Mouse (Mus musculus) hindbrain, embryonic 15.5 days (tissue): ENCODE results near the gene Asb1. TPM values are rescaled to one million over a fixed set of nuclear protein-coding genes. Genes with fewer than 3 reads are reported as not detected.

Experiments
- ATAC-seq: fragments of 200-750 bp; cut with Nextera tagmentation; 2 replicates; pipeline ENCODE4 v1.8.0; 2017; ENCODE audit warnings: low read depth, moderate number of reproducible peaks, moderate TSS enrichment; ENCODE audit not compliant: low FRiP score
- H3K27ac ChIP-seq: fragments of 300-500 bp; sonication (generic); replicated peaks from 2 replicates; pipeline ENCODE4 v1.5.1; 2015; ENCODE audit warnings: mild to moderate bottlenecking, inconsistent platforms
- H3K27me3 ChIP-seq: fragments of 300-500 bp; sonication (generic); 2 replicates; pipeline ENCODE4 v1.6.1; 2015; ENCODE audit warnings: control low read depth, inconsistent platforms
- H3K36me3 ChIP-seq: fragments of 300-500 bp; sonication (generic); 2 replicates; pipeline ENCODE4 v1.6.1; 2015; ENCODE audit warnings: control low read depth, inconsistent platforms
- H3K4me1 ChIP-seq: fragments of 300-500 bp; sonication (generic); replicated peaks from 2 replicates; pipeline ENCODE4 v1.6.1; 2015; ENCODE audit warnings: control low read depth, inconsistent platforms
- H3K4me2 ChIP-seq: fragments of 300-500 bp; sonication (generic); 2 replicates; pipeline ENCODE4 v1.6.1; 2015; ENCODE audit warnings: moderate library complexity, mild to moderate bottlenecking, inconsistent platforms
- H3K4me3 ChIP-seq: fragments of 300-500 bp; sonication (generic); 2 replicates; pipeline ENCODE4 v1.5.1; 2015; ENCODE audit warnings: mild to moderate bottlenecking, inconsistent platforms
- H3K9ac ChIP-seq: fragments of 300-500 bp; sonication (generic); 2 replicates; pipeline ENCODE4 v1.6.1; 2015; ENCODE audit warnings: inconsistent platforms
- H3K9me3 ChIP-seq: fragments of 300-500 bp; sonication (generic); 2 replicates; pipeline ENCODE4 v1.6.1; 2016; ENCODE audit warnings: control low read depth, inconsistent platforms
- WGBS: fragments of 180-500 bp; shearing (Covaris S2); methylation state at CpG from one replicate; pipeline ENCODE4 v1.1.7; 2015; 5-methylcytosine and 5-hydroxymethylcytosine counted together
- polyA plus RNA-seq: library from polyadenylated mRNA; unstranded; fragments of >200 nt; fragmentation: Nextera tagmentation; extraction: Ambion mirVana; gene quantifications from 2 replicates; pipeline ENCODE4 v1.2.1, GENCODE M21; 2015

The Asb1 gene
- polyA plus RNA-seq, 1 experiment from 2014 or later = 12.9 TPM

DNA sequence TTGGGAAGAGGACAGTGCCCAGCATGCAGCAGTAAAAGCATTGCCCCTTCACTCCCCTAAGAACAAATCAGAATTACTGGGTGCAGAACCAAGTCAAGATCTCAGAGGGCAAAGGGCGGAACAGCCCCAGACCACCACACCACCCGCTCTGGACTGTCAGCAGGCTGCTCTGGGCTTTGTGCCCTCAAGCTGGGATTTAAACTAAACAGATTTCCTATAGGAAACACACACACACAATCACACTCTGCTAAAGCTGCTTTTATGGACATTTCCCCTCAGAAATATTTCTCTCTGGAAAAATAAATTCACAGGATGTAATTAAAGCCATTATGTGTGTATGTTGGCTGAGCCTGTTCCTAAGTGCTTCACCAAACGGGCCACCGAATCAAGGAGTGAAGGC, 8.1 kb upstream of the Asb1 start:
- H3K4me2 ChIP-seq = no peak overlapping the region
- H3K9me3 ChIP-seq = no peaks in the 10 kb centered on the region
- peaks cover 20% of the 10 kb centered on the region for H3K36me3 ChIP-seq
- H3K4me3 ChIP-seq = no peak overlapping the region
- H3K27me3 ChIP-seq = peaks cover 8% of the 10 kb centered on the region; the same call in 1 of the 2 replicates
- WGBS = 93% methylated on average over 4 of the region's 4 CpGs
- H3K27ac ChIP-seq = no peak overlapping the region
- ATAC-seq = no peak
- H3K9ac ChIP-seq = no peak overlapping the region
- no peaks in the 10 kb centered on the region for H3K4me1 ChIP-seq

DNA sequence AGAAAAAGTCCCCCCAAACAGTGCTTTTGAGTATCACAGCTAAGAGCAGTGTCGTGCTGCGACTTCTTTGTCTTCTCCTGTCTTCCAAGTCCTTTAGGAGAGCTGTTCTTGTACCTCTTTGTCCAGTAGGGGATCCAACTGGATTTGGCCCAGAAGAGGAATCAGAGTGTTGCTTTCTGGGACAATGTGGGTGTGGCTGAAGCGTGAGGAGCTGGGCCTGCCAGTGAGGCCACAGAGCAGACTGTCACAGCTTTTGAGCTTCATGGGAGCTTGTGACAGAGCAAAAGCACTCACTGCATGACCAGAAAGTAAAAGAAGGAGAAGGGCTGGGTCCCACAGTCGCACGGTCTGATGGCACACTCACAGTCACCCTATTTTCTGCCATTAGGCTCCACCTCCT, 7.5 kb upstream of the Asb1 start:
- Histone ChIP-seq H3K27me3 (peaks cover 14% of the 10 kb centered on the region), H3K4me3 (no peak overlapping the region), H3K36me3 (peaks cover 14% of the 10 kb centered on the region), H3K9me3 (no peaks in the 10 kb centered on the region), H3K4me2 (no peak overlapping the region), H3K4me1 (no peaks in the 10 kb centered on the region), H3K27ac (no peak overlapping the region), H3K9ac (no peak overlapping the region)
- 88% methylated on average over 5 of the region's 5 CpGs for WGBS
- no peak for ATAC-seq

DNA sequence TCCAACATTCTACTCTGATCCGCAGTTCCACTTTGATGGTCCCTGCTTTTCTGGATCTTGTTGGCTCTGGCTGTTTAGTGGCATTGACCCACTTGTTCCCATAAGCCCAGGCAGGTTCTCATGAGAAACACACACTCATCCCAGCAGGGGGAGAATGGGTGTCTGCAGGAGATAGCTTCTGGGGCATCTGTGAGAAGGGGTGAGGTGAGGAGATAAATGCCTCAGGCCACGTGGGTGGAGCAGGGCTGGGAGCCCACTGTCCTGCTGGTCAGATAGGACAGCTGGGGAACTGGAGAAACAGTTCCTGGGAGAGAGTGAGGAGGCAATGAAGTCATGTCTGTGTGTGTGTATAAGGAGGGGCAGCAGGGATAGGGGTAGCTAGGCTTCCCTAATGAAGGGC, 6.9 kb upstream of the Asb1 start:
- no peaks in the 10 kb centered on the region for H3K4me1 ChIP-seq
- H3K4me2 ChIP-seq = no peak overlapping the region
- 0 out of 2 replicates have a peak, but pooled peaks cover 8% of the 10 kb centered on the region for H3K36me3 ChIP-seq
- H3K9me3 ChIP-seq = no peaks in the 10 kb centered on the region
- ATAC-seq = no peak
- H3K27ac ChIP-seq = no peak overlapping the region
- peaks cover 18% of the 10 kb centered on the region for H3K27me3 ChIP-seq
- WGBS = 62% methylated on average over 2 of the region's 2 CpGs
- H3K9ac ChIP-seq = no peak overlapping the region
- no peak overlapping the region for H3K4me3 ChIP-seq

DNA sequence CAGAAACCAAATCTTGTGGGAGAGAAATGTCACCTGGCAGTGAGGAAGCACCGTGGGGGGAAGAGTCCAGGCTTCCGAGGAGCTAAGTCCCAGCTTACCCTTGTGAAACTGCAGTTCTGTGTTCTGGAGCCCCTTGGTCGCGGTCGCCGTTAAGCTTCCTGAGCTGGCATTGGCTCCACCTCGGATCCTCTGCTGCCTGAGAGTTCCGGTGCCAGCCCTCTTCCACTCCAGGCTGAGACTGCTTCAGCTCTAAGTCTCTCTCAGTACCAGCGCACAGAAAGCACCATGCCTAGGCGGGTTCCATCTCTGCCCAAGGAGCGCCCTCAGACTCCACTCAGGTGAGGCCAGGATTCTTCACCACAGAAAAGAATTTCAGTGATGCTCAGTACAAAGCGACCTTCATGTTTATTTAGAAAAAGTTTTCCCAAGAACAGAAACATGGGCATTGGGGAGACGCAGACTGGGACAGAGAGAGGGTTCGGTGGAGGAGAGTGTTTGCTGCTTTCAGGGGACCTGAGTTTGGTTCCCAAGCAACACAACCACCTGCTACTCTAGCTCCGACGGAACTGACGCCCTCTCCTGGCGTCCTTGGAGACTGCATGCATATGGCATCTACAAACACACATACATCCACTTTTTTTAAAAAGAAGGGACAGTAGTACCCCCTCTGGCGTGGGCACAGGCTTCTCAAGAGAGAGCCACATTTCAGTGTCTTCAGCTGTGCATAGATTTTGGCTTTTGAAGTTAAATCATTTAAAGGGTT, 6.2 kb upstream of the Asb1 start:
- ATAC-seq = no peak
- 86% methylated on average over 19 of the region's 19 CpGs for WGBS
- Histone ChIP-seq H3K9me3 (no peaks in the 10 kb centered on the region), H3K27ac (no peak overlapping the region), H3K9ac (no peak overlapping the region), H3K36me3 (0 out of 2 replicates have a peak, but pooled peaks cover 6% of the 10 kb centered on the region), H3K27me3 (peaks cover 22% of the 10 kb centered on the region), H3K4me1 (no peaks in the 10 kb centered on the region), H3K4me2 (no peak overlapping the region), H3K4me3 (no peak overlapping the region)

DNA sequence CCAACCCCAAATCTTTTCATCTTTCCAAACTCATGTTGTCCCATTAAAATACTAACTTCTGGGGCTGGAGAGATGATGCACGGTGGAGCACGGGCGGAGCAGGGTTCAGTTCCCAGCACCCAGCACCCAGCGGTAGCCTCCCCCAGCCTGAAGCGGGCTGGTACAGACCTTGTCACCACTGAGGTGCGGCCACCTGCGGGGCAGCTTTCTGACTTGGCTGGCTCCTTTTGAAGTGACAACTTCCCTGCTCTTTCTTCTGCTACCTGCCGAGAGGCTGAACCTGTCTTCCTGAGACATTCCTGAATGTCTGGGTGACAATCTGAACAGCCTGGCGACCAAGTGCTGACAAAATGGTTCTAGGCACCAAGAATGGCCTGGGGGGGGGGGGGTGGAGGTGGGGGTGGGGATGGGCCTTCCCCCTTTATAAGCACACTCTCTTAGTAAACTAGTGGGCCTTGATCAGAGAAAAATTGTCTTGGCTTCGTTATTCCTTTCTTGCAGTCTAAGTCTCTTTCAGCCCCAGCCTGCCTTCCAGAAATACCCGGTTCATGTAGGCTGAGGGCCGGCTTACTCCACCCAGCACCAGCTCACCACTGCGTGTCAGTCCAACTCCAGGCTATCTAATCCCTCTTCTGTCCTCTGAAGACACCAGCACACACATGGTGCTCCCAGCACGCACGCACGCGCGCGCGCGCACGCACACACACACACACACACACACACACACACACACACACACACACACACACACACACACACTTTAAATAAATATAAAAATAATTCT, 2.4 kb upstream of the Asb1 start:
- Histone ChIP-seq H3K4me2 (no peak overlapping the region), H3K27ac (no peak overlapping the region), H3K27me3 (peaks cover 27% of the 10 kb centered on the region), H3K9me3 (no peaks in the 10 kb centered on the region), H3K36me3 (no peaks in the 10 kb centered on the region), H3K9ac (no peak overlapping the region), H3K4me1 (peaks cover 22% of the 10 kb centered on the region), H3K4me3 (no peak overlapping the region)
- ATAC-seq = no peak
- WGBS = 20% methylated on average over 22 of the region's 22 CpGs

DNA sequence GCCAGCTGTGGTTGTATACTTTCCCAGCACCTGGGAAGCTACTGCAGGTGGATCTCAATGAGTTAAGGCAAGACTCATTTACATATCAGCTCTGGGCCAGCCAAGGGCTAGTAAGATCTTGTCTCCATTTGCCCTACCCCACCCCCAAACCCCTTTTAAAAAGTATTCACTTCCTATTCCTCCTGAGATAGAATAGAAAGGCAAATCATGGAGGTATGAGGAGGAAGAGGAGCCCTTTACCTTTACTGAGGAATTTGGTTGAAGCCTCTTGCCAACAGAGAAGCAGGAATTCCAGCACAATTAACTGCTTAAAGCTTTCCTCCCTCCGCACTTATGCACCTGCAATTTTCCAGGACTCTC, 1.8 kb upstream of the Asb1 start:
- Histone ChIP-seq H3K9ac (no peak overlapping the region), H3K27ac (no peak overlapping the region), H3K4me2 (no peak overlapping the region), H3K4me1 (peaks cover 27% of the 10 kb centered on the region), H3K4me3 (no peak overlapping the region), H3K27me3 (peaks cover 27% of the 10 kb centered on the region), H3K36me3 (no peaks in the 10 kb centered on the region), H3K9me3 (no peaks in the 10 kb centered on the region)
- WGBS = 41% methylated on average over 1 of the region's 1 CpGs
- ATAC-seq = no peak

DNA sequence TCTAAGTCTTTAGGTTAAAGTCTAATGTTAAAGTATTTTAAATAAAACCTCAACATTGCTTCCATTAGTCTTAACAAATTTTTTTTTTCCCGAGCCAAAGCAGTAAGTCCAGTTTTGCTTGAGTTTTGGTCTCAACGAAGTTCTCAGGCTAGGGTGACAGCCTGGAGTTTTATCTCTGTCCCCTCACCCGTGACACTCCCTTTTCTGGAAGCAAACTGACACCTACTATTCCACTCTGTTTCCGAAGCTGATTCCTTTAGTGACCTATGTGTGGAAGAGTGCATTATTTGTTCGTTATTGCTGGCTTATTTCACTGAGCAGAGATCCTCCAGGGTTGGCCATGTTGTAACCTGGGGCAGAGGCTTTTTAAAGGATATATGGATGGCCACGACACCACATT, 1.1 kb upstream of the Asb1 start:
- Histone ChIP-seq H3K9me3 (no peaks in the 10 kb centered on the region), H3K27ac (no peak overlapping the region), H3K4me2 (peak overlapping the region; percentile 86), H3K36me3 (0 out of 2 replicates have a peak, but pooled peaks cover 3% of the 10 kb centered on the region), H3K27me3 (peaks cover 27% of the 10 kb centered on the region), H3K4me3 (0 out of 2 replicates have a peak overlapping the region, but pooled peaks have one; percentile 82), H3K9ac (no peak overlapping the region), H3K4me1 (peaks cover 27% of the 10 kb centered on the region)
- ATAC-seq = no peak
- WGBS = 33% methylated on average over 6 of the region's 6 CpGs

DNA sequence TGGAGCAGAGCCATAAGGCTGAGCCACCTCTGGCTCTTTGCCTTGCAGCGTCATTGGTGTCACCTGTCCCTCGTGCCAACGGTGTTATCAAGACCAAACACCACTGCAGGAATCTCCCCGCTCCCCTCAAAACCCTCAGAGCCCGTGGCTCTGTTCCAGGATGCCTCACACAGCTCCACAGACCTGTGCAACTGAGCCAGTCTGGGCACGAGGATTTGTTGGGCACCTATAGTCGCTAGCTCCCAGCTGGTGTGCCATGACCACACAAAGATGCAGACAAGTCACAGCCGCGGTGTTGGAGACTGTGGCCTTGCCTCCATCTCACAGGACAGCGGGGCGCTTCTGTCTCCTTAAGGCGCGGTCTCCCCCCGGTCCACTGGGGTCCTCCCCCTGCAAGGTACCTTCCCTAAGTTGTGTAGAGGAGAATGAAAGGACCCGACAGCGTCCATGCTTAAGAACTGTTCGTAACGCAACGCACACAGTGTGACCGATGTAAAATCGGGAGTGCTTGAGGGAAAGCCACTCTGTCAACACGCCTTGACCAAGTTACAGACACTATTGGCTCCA, 557 bp upstream of the Asb1 start:
- Histone ChIP-seq H3K9me3 (no peaks in the 10 kb centered on the region), H3K9ac (peak overlapping the region; percentile 84), H3K4me3 (peak overlapping the region; percentile 82), H3K36me3 (peaks cover 7% of the 10 kb centered on the region), H3K4me1 (peaks cover 27% of the 10 kb centered on the region), H3K27me3 (peaks cover 27% of the 10 kb centered on the region), H3K27ac (peak overlapping the region; percentile 63), H3K4me2 (peak overlapping the region; percentile 86)
- 3% methylated on average over 22 of the region's 22 CpGs for WGBS
- ATAC-seq = no peak; the same call in 1 of the 2 replicates

DNA sequence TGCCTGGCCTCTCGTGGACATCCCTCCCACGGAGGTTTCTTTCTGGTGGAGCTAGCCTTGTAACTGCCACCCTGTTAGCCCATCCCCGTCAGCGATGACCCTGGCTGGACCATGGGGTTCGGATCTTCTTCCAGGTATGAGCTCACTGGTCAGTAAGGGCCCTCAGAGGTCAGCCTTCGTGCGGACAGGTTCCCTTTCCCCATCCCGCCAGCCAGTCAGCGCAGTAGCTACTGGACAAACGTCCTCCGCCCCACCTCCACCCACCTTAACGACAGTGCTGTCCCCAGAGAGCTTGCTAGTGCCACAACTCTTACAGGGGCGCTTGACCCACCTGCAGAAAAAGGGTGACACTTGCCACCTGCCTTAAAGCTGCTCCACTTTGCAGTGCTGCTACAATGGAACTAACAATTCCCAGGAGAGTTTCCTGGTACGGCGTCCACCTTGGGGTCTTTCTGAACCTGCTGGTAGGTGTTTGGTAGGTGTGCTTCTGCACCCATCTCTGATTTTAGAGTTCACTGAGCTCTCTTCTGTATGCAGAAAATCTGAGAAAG, 773 bp downstream of the Asb1 start:
- peak; percentile 24 for ATAC-seq
- H3K9me3 ChIP-seq = no peaks in the 10 kb centered on the region
- H3K27ac ChIP-seq = peak overlapping the region; percentile 63
- peak overlapping the region; percentile 84 for H3K9ac ChIP-seq
- 13% methylated on average over 15 of the region's 15 CpGs for WGBS
- H3K36me3 ChIP-seq = peaks cover 19% of the 10 kb centered on the region
- H3K4me2 ChIP-seq = peak overlapping the region; percentile 86
- peaks cover 25% of the 10 kb centered on the region for H3K27me3 ChIP-seq
- peak overlapping the region; percentile 82 for H3K4me3 ChIP-seq
- peaks cover 27% of the 10 kb centered on the region for H3K4me1 ChIP-seq

DNA sequence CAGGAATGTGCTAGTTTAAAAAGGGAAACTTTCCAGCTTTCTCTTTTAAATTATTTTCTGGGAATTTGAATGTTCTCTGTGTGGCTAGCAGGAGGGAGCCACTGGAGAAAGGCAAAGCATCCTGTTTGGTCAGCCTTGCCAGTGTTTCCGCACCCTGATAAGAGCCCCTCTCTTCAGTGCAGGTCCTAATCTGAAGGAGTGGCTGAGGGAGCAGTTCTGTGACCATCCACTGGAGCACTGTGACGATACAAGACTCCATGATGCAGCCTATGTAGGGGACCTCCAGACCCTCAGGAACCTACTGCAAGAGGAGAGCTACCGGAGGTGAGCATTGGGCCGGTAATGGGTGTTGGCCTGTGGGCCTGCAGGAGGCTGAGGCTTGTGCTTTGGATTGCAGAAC, 3.6 kb downstream of the Asb1 start:
- no peak for ATAC-seq

DNA sequence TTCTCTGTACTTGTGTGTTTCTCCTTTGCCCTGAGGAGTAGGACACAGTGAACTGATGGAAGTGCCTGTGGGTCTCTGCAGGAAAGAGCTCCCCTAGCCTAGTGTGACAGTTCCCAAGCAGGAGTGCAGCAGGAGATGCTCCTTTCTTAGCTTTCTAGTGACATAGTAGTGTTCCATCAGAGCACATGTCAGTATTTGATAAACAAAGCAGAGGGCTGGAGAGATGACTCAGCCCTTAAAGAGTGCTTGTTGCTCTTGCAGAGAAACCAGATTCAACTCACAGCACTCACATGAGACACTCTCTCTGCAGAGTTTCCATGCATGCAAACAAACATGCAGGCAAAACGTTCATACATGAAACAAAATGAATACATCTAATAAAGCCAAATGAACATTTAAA, 4.9 kb downstream of the Asb1 start:
- Histone ChIP-seq H3K9ac (no peak overlapping the region), H3K9me3 (no peaks in the 10 kb centered on the region), H3K4me1 (peaks cover 29% of the 10 kb centered on the region), H3K36me3 (peaks cover 36% of the 10 kb centered on the region), H3K27ac (no peak overlapping the region), H3K27me3 (no peaks in the 10 kb centered on the region), H3K4me3 (no peak overlapping the region), H3K4me2 (no peak overlapping the region)
- 82% methylated on average over 1 of the region's 1 CpGs for WGBS
- ATAC-seq = no peak

More for the DNA sequence above, 3.6 kb downstream of the Asb1 start:
- WGBS = 87% methylated on average over 4 of the region's 4 CpGs
- Histone ChIP-seq H3K4me1 (peaks cover 35% of the 10 kb centered on the region), H3K27me3 (peaks cover 6% of the 10 kb centered on the region; the same call in 1 of the 2 replicates), H3K27ac (no peak overlapping the region), H3K4me3 (no peak overlapping the region), H3K9ac (no peak overlapping the region), H3K36me3 (peaks cover 32% of the 10 kb centered on the region), H3K9me3 (no peaks in the 10 kb centered on the region), H3K4me2 (no peak overlapping the region)

DNA sequence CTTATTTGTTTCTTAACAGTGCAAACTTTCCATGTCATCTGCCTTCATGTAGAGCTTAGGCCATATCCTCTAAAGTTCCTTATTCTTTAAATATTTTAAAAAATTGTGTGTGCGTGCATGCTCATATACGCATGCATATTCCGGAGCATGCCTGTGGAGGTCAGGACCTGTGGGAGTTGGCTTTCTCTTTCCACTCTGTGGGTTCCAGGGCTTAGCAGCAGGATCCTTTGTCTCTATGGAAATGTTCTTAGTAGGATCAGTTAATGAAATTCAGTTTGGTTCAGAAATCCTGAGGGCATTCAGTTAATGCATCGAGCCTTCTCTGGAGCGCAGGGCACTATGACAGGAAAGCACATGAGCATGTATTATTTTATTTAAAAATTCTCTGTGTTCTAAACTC, 7.2 kb downstream of the Asb1 start:
- peaks cover 42% of the 10 kb centered on the region for H3K36me3 ChIP-seq

More for the DNA sequence above, 7.2 kb downstream of the Asb1 start:
- Histone ChIP-seq H3K4me3 (no peak overlapping the region), H3K27me3 (no peaks in the 10 kb centered on the region), H3K9me3 (no peaks in the 10 kb centered on the region), H3K4me2 (no peak overlapping the region), H3K27ac (no peak overlapping the region), H3K4me1 (peaks cover 13% of the 10 kb centered on the region), H3K9ac (no peak overlapping the region)
- 25% methylated on average over 5 of the region's 5 CpGs for WGBS
- ATAC-seq = no peak
